Mouse (Mus musculus): ENCODE measurements around the gene 4632433K11Rik. TPM values are rescaled to one million over a fixed set of nuclear protein-coding genes. Genes with fewer than 3 reads are reported as not detected.

Gene 4632433K11Rik
- not detected in 2 replicates for polyA plus RNA-seq (2012; rRNA removed)

DNA sequence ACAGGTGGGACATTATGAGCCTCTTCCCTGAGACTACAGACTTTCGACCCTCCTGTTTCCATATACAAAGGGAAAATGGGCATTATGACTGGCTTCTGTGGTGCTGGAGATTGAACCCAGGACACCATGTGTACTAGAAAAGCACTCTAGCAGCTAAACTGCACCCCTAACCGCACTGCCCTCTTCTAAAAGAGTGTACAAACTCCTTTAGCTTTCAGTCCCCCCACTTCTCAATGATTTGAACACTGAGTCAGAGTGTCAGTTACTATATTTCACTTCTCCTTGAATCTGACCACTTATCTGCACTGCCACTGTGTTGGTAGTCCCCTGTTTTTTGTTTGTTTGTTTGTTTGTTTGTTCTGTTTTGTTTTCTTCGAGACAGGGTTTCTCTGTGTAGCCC is at the start of gene 4632433K11Rik:
Gene 4632433K11Rik (plus strand): TSS at position 301 of the 400 bp plus-strand sequence.

DNA sequence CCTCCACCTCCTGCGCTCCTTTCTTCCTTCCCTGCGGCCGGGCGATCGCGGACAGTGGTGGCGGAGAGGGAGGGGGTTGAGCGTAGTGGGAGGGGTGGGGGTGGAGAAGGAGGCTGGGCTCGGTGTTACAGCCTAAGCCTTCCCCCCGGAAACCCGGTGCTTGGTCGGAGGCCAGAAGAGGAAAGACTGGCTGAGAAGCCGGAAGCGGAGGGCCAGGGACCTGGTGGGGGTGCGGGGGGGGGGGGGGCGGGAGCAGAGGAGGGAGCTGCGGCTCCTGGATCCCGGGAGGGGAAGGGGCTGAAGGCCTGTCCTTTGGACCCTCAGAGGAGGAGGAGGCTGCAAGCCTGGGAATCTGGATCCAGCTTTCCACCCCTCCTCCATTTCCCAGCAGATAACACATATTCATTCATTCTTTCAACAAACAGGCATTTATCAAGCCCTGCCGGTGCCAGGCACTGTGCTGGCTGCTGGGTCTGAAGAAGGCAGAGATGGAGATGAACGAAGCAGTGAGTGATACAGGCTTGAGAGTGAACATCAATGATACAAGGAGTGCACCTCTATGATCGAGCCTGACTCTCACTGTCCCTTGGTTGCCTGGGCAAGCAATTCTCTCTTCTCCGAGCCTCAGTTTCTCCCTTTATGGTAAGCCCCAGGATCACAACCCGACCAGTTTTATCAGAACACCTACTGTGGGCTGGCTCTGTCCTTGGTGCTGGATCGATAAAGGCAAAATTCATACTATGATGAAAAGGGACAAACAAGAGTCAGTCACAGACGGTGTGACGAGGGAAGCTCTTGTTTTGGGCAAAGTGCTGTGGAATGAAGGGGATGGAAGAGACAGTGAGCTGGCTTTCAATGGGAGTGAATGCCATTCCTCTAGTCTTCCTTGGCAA is 37.7 kb upstream of the 4632433K11Rik start, which contains the start of gene Zfp579:
Gene Zfp579 (minus strand): TSS at position 156 of the 893 bp plus-strand sequence.

DNA sequence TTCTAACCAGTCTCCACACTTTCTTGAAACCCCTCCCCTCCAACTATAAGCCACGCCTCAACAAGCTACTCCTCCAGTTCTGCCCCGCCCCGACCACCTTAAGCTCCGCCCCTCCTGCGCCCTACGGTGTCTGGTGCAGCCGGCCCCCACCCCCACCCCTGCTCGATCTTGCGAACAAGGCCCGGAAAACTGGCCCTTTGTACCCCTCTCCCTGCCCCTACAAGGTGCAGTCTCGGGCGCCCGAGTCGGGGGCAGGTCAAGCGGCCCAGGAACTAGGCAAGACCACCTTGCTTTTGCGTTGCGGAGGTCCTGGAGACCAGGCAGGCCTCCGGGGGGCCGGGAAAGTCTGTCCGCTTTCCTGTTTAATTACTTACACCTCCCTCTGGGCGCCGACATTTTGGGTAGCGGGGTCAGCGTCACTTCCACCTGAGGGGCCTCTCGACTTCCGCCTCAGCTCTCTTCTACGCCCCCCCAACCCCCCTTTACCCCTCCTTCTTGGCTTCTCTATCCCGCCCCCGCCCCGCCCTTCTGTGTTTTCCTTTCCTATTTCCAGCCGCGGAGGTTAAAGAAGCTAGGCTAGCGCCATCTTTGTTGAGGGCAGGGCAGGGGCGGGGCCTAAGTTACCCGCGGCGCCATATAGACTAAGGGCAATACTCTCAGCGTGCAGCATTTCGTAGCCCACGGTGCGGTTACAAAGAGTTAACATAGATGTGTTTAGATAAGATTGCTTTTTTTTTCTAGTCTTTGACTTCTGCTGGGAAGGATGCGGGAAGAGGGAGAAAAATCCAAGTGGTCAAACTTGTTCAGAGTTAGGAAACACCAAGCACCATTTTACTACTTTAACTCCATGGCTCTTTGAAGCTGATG is 19.4 kb upstream of the 4632433K11Rik start, which contains the start of the genes Zfp524 and Fiz1:
Gene Zfp524 (plus strand): TSS at position 165 of the 867 bp plus-strand sequence.
Gene Fiz1 (minus strand): TSS at position 447 of the 867 bp plus-strand sequence.

DNA sequence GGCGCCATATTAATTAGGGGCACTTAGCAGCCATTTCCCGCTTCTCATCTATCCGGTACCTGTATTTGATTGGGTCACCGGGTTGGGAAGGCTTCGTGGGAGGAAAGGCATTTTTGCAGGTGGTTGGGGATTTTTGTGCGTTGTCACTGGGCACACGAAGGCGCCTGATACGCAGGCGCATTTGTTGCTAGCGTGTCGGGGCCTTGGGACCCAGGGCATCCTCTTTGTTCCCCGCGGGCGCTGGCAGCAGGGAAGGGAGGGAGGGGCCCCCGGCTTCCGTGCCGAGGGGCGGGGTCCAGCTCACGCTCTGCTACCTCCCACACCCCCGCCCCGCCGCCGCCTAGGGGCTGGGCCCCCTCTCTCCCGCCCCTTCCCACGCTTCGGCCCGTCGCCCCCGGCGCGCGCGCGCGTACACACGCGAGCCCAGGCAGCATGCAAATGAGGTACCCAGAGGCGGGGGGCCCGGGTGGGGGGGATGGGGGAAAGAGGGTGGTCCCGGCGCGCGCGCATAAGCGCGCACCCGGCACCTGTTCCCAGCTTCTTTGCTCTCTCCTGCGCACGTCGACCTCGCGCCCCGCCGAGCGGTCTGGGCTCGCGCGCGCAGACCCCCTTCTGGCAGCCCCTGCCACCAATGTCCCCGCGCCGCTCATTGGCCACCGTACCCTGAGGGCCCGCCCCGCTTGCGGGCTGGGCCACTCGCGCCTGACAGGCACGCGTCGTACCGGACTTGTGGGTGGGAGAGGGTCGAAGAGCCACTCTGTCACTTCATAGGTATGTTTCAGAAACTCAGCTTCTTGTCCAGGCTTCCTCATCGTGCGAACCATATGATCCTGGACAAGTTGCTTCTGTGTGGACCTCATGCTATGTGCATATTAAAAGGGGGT is 18.6 kb upstream of the 4632433K11Rik start, which contains the start of gene Gm44973:
Gene Gm44973 (plus strand): TSS at position 379 of the 884 bp plus-strand sequence.

GRCm38 (mm10) chr7:5020000-5020681 is 13.8 kb upstream of the 4632433K11Rik start, which contains the start of the genes Zfp865 and Ccdc106:
Gene Zfp865, plus strand, starts transcription at chr7:5020376.
Gene Ccdc106, plus strand, starts transcription at chr7:5020553.

GRCm38 (mm10) chr7:5038109-5038732 is 4.3 kb downstream of the 4632433K11Rik start, which contains the start of gene Zfp784:
Gene Zfp784, minus strand, starts transcription at chr7:5038446.

DNA sequence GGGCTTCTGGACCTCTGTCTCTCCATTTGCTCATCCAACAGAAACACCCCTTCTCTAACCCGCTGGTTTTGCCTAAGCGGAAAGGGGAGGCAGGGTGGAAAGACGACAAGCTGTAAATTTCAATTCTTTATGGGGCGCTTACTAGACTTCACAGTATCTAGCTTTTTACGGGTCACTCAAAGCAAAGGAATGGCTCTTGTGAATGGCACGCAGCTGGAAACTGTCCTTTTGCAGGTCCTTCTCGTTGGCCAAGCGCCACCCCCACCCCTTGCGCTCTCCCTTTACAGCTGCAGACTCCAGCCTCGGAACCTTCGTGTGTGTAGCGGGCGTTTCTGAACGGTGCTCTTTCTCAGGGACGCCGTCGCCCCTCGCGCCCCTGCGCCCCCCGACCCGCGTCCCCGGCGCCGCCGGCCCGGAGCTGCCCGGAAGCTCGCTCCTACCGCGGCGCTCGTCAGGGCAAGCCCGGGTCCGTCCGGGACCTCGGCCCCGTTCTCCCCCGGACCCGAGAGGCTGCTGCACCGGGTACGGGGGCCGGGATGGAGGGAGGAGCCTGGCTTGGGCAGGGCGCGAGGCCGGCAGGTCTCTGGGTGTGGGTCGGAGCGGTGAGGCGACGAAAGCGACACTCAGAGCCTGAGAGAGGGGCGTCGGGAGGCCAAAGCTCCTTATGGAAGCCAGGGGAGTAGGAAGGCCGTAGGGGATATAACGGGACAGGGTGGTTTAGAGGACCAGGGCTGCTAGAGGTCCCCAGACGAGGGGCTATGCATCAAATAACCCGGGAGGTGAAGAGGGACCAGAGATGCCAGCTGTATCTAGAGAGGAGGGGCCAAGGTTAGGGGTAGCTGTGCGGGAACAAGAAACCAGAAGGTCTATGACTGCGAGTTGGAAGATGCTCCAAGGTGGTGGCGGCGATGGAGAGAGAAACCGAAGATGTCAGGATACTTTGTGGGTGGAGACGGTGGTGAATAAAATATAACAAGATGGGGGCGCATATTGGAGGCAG is 17.6 kb downstream of the 4632433K11Rik start, which contains the start of gene Zfp580:
Gene Zfp580 (plus strand): TSS at position 346 of the 1,000 bp plus-strand sequence.

DNA sequence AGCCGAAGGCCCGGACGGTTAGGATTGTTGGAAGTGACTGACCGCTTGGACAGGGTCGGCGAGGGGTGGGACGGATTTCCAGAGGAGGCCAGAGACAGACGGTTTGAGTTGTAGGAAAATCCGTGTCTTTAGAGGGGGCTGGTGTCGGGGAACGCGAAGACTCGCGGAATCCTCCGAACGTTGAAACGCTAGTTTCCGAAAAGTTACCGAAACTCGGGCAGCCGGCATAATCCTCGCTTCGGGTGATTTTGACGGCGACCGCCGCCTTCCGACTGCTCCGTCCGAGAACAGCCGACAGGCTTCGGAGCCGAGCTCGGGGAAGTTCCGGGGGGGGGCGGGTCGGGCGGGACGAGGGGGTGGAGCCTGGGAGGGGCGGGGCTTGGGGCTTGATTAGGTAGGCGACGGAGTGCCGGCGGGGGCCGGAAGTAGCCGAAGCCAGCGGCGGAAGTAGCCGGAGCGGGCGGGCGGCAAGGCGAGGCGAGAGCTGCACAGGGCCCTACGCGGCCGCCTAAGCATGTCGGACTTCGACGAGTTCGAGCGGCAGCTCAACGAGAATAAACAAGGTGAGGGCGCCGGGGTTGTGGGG is 27.9 kb downstream of the 4632433K11Rik start, which contains the start of gene U2af2:
Gene U2af2 (plus strand): TSS at position 370 of the 586 bp plus-strand sequence.

DNA sequence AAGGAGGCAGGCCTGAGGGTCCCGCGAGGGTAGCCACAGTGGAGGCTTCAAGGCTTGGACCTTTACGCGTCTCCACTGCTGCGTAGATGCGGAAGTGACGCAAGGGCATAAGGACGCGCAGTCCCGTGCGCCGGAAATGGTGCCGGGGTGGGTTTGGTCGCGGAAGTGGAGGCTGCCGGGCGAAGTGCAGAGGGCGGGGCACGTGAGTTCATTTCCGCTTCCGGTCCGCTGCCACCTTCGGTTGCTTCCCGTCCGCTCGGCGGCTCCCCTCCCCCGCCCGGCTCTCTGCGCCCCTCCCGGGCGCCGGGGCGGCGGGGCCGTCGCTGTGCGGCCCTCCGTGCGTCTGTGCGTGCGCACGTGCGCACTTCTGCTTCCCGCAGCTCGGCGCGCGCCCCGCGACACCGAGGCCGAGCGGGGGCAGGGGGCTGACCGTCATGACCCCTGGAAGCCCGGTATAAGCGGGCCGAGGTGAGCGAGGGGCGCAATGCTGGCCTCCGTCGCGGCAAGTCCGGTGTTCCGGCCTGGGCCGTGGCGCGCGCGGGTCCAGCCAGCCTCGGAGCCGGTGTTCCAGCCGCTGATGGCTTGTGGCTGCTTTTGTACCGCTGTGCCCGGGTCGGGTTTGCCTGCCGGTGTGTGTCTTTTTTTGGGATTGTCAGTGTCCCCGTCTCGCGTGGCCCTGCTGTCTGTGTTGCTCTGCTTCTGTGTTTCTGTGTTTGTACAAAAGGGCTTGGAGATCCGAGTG is 46.3 kb downstream of the 4632433K11Rik start, which contains the start of gene Epn1:
Gene Epn1 (plus strand): TSS at position 226 of the 742 bp plus-strand sequence.

Other genes with a start within 250 kb of the 4632433K11Rik start
- 88.3 and 125 TPM in 2 replicates for gene Tmem238, start 244.5 kb upstream of the 4632433K11Rik start, polyA plus RNA-seq (2012; rRNA removed)
- gene Rpl28, start 241.2 kb upstream of the 4632433K11Rik start, polyA plus RNA-seq (2012; rRNA removed): 545 and 557 TPM in 2 replicates
- gene Ube2s, start 221.5 kb upstream of the 4632433K11Rik start, polyA plus RNA-seq (2012; rRNA removed): 228 and 308 TPM in 2 replicates
- gene Shisa7, start 189.4 kb upstream of the 4632433K11Rik start, polyA plus RNA-seq (2012; rRNA removed): 2.5 and 3.9 TPM in 2 replicates
- 28.1 and 35.4 TPM in 2 replicates for gene Isoc2b, start 163.9 kb upstream of the 4632433K11Rik start, polyA plus RNA-seq (2012; rRNA removed)
- 23.7 and 25.1 TPM in 2 replicates for gene Isoc2a, start 157.0 kb upstream of the 4632433K11Rik start, polyA plus RNA-seq (2012; rRNA removed)
- gene Gm36210, start 127.6 kb upstream of the 4632433K11Rik start, polyA plus RNA-seq (2012; rRNA removed): 0.44 and 0.48 TPM in 2 replicates
- gene Zfp628, start 118.9 kb upstream of the 4632433K11Rik start, polyA plus RNA-seq (2012; rRNA removed): 37.7 and 42.3 TPM in 2 replicates
- gene Nat14, start 112.1 kb upstream of the 4632433K11Rik start, polyA plus RNA-seq (2012; rRNA removed): 13.2 and 17.2 TPM in 2 replicates
- gene Ssc5d, start 108.3 kb upstream of the 4632433K11Rik start, polyA plus RNA-seq (2012; rRNA removed): 13.3 and 16.0 TPM in 2 replicates
- 1.1 and 1.2 TPM in 2 replicates for gene Sbk2, start 69.7 kb upstream of the 4632433K11Rik start, polyA plus RNA-seq (2012; rRNA removed)
- 0.76 and 1.1 TPM in 2 replicates for gene Sbk3, start 63.0 kb upstream of the 4632433K11Rik start, polyA plus RNA-seq (2012; rRNA removed)
- gene Zfp579, start 38.0 kb upstream of the 4632433K11Rik start, polyA plus RNA-seq (2012; rRNA removed): 120 and 131 TPM in 2 replicates
- 33.1 and 43.6 TPM in 2 replicates for gene Zfp524, start 19.7 kb upstream of the 4632433K11Rik start, polyA plus RNA-seq (2012; rRNA removed)
- 51.0 and 51.7 TPM in 2 replicates for gene Fiz1, start 19.4 kb upstream of the 4632433K11Rik start, polyA plus RNA-seq (2012; rRNA removed)
- gene Gm44973, start 18.6 kb upstream of the 4632433K11Rik start, polyA plus RNA-seq (2012; rRNA removed): not detected in 2 replicates
- 66.1 and 69.1 TPM in 2 replicates for gene Zfp865, start 13.7 kb upstream of the 4632433K11Rik start, polyA plus RNA-seq (2012; rRNA removed)
- gene Ccdc106, start 13.6 kb upstream of the 4632433K11Rik start, polyA plus RNA-seq (2012; rRNA removed): 12.0 and 14.1 TPM in 2 replicates
- gene Zfp784, start 4.3 kb downstream of the 4632433K11Rik start, polyA plus RNA-seq (2012; rRNA removed): 6.3 and 6.5 TPM in 2 replicates
- 73.6 and 77.5 TPM in 2 replicates for gene Zfp580, start 17.4 kb downstream of the 4632433K11Rik start, polyA plus RNA-seq (2012; rRNA removed)
- 225 and 253 TPM in 2 replicates for gene U2af2, start 28.0 kb downstream of the 4632433K11Rik start, polyA plus RNA-seq (2012; rRNA removed)
- 235 and 260 TPM in 2 replicates for gene Epn1, start 46.1 kb downstream of the 4632433K11Rik start, polyA plus RNA-seq (2012; rRNA removed)
- 2.3 and 4.7 TPM in 2 replicates for gene Rfpl4, start 82.8 kb downstream of the 4632433K11Rik start, polyA plus RNA-seq (2012; rRNA removed)
- gene Rasl2-9, start 91.8 kb downstream of the 4632433K11Rik start, polyA plus RNA-seq (2012; rRNA removed): 0.26 and 0.66 TPM in 2 replicates
- gene Vmn1r55, start 115.6 kb downstream of the 4632433K11Rik start, polyA plus RNA-seq (2012; rRNA removed): not detected in 2 replicates
- not detected in 2 replicates for gene Vmn1r56, start 162.6 kb downstream of the 4632433K11Rik start, polyA plus RNA-seq (2012; rRNA removed)
- gene Vmn1r57, start 184.4 kb downstream of the 4632433K11Rik start, polyA plus RNA-seq (2012; rRNA removed): not detected in 2 replicates

Data from ovary, adult 2 months (tissue).